Mouse (Mus musculus): ENCODE results near the gene Vat1l.

GRCm38 (mm10) chr8:114351643-114352427 lies 146.4 kb downstream of the Vat1l start:
- TF ChIP-seq POLR2A (IDR thresholded peaks at IDR 0.05; ENCODE audit: extremely low read depth, insufficient read depth, low read length): no peak
- TF ChIP-seq CTCF (IDR thresholded peaks at IDR 0.05; ENCODE audit: extremely low read depth, insufficient read depth, low read length): no peak
